Mouse (Mus musculus) kidney, adult 2 months (tissue): Measurements from ENCODE around the gene Cabin1.

Experiments
- CTCF ChIP-seq: fragments of 200-500 bp; conservative IDR thresholded peaks from 2 replicates; pipeline ENCODE4 v1.5.1; 2011; ENCODE audit warnings: low read depth, mild to moderate bottlenecking, control low read depth, low read length, moderate library complexity, mixed read lengths; ENCODE audit not compliant: insufficient read depth, insufficient read length
- POLR2A ChIP-seq: fragments of 200-500 bp; IDR thresholded peaks from one replicate; pipeline ENCODE4 v1.6.1; 2011; ENCODE audit warnings: low read depth, low read length, control low read depth

DNA sequence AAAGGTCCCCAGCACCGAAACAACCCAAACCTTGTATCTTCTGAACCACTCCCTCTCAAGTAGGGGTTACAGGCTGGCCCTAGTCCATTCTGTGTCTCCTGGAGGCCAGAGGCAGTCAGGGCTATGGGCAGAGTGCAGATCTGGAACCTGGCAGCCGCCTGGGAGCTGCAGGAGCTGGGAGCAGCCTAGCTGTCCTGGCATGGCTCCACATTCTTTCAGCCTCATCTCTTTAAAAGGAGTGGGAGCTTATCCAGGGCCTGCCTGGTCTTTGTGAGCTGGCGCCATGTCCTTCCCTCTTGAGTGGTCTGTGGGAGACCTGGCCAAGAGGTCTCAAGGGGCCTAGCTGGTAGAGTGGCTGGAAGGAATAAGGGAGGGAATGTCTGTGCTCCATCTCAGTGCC lies 116.8 kb downstream of the Cabin1 start:
- TF ChIP-seq CTCF (no peak), POLR2A (no peak)
